Mouse (Mus musculus): ENCODE measurements at regions not wholly inside any gene's neighbourhood (a gene's known extent, or its start where the extent isn't known, plus 50 kb on each side); places are given as distances from the start of the nearest gene placed in this dataset.

DNA sequence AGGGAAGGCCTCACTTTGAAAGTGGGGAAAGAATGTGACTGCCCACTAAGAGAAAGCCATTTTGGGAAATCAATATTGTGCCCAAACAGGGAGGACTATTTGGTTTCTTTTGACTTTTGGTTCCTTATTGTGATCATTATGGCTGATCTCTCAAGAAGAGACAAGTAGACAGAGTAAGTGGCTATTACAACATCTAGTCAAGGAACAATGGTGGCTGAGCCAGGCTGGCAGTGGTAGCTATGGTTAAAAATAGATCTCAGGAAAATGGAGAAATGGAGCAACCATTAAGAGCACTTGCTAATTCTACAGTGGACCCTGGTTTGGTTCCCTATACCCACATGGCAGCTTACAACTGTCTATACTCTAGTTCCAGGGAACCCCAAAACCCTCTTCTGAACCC, 102.6 kb upstream of the Pde7b start:
- TF ChIP-seq POLR2A (IDR thresholded peaks at IDR 0.05; ENCODE audit: low read depth, low read length) (no peak), CTCF (IDR thresholded peaks at IDR 0.05; ENCODE audit: borderline replicate concordance, insufficient read depth, low read length) (no peak)

All from embryonic fibroblast, embryonic 13.5 days (primary cell).